Mouse (Mus musculus) lung, postnatal 0 days (tissue): Measurements from ENCODE around the gene Sec61a2.

Experiments
- CTCF ChIP-seq: IDR thresholded peaks from 2 replicates; pipeline ENCODE4 v1.5.1; 2016; ENCODE audit warnings: antibody characterized with exemption, mild to moderate bottlenecking
- EP300 ChIP-seq: IDR thresholded peaks from 2 replicates; pipeline ENCODE4 v1.6.1; 2016; ENCODE audit warnings: antibody characterized with exemption, mild to moderate bottlenecking, control low read depth

DNA sequence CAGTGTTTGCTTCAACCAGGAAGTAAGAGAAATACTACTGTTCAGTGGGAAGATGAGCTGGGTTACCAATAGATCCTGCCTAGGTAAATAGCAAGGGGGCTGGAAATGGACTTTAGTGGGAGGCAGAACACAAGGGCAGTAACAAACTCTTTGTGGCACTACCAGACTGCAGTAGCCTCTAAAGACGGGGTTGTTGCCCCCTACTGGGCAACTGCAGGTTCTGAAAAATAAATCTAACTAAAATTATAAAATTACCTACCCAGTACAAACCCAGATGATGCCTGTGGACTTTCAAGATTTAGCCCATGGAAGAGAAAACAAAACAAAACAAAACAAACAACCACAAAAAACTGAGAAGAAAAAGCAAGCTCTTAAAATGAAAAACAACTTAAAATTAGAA is 71.0 kb downstream of the Sec61a2 start:
- TF ChIP-seq EP300 (no peak), CTCF (peak; percentile 47)
